Mouse (Mus musculus) embryonic facial prominence, embryonic 10.5 days (tissue): ENCODE measurements around the gene Pklr. TPM values are rescaled to one million over a fixed set of nuclear protein-coding genes. Genes with fewer than 3 reads are reported as not detected.

ENCODE experiments used
- DNase-seq: peaks from one replicate; pipeline ENCODE4 v3.0.0-alpha.2; 2017; ENCODE audit warnings: low spot score
- H3K27ac ChIP-seq: fragments of 300-500 bp; sonication (generic); replicated peaks from 2 replicates; pipeline ENCODE4 v1.5.1; 2016; ENCODE audit warnings: mild to moderate bottlenecking
- H3K27me3 ChIP-seq: fragments of 300-500 bp; sonication (generic); replicated peaks from 2 replicates; pipeline ENCODE4 v1.6.1; 2016; ENCODE audit warnings: low read depth, mild to moderate bottlenecking; ENCODE audit not compliant: poor library complexity, severe bottlenecking
- H3K36me3 ChIP-seq: fragments of 300-500 bp; sonication (generic); replicated peaks from 2 replicates; pipeline ENCODE4 v1.6.1; 2016; ENCODE audit warnings: mild to moderate bottlenecking, moderate library complexity
- H3K4me1 ChIP-seq: fragments of 300-500 bp; sonication (generic); 2 replicates; pipeline ENCODE4 v1.6.1; 2016
- H3K4me3 ChIP-seq: fragments of 300-500 bp; sonication (generic); 2 replicates; pipeline ENCODE4 v1.5.1; 2016; ENCODE audit warnings: mild to moderate bottlenecking, moderate library complexity
- H3K9me3 ChIP-seq: fragments of 300-500 bp; sonication (generic); 2 replicates; pipeline ENCODE4 v1.6.1; 2016; ENCODE audit warnings: mild to moderate bottlenecking
- WGBS: fragments of 180-500 bp; shearing (Covaris S2); methylation state at CpG from one replicate; pipeline ENCODE4 v1.1.7; 2016; 5-methylcytosine and 5-hydroxymethylcytosine counted together
- polyA plus RNA-seq: library from polyadenylated mRNA; unstranded; fragments of >200 nt; fragmentation: Nextera tagmentation; extraction: Ambion mirVana; gene quantifications from 2 replicates; pipeline ENCODE4 v1.2.1, GENCODE M21; 2016

Pklr gene
- polyA plus RNA-seq, 1 experiment from 2014 or later = 2.8 TPM

GRCm38 (mm10) chr3:89101812-89102494 lies 34.0 kb upstream of the Pklr start, which contains the start of gene Fdps:
Gene Fdps (minus strand): TSS chr3:89101959.
- peaks cover 43% of the 10 kb centered on the region for H3K4me1 ChIP-seq
- DNase-seq = peak; percentile 96
- peak within 1 kb of the TSS; percentile 88 for H3K27ac ChIP-seq
- under 1% methylated on average over 26 of the region's 26 CpGs for WGBS
- H3K4me3 ChIP-seq = peak within 1 kb of the TSS; percentile 83
- H3K27me3 ChIP-seq = no peaks in the 10 kb centered on the region
- no peaks in the 10 kb centered on the region for H3K9me3 ChIP-seq
- peaks cover 35% of the 10 kb centered on the region for H3K36me3 ChIP-seq

GRCm38 (mm10) chr3:89102495-89103290 lies 33.2 kb upstream of the Pklr start:
- Histone ChIP-seq H3K36me3 (peaks cover 28% of the 10 kb centered on the region), H3K4me3 (peak overlapping the region; percentile 83), H3K27me3 (no peaks in the 10 kb centered on the region), H3K27ac (peak overlapping the region; percentile 88), H3K4me1 (peaks cover 43% of the 10 kb centered on the region), H3K9me3 (no peaks in the 10 kb centered on the region)
- no peak for DNase-seq
- WGBS = 65% methylated on average over 12 of the region's 12 CpGs

GRCm38 (mm10) chr3:89103291-89103595 lies 32.7 kb upstream of the Pklr start:
- no peak for DNase-seq
- 0 out of 2 replicates have a peak overlapping the region, but pooled peaks have one; percentile 88 for H3K27ac ChIP-seq
- H3K36me3 ChIP-seq = peaks cover 22% of the 10 kb centered on the region
- 81% methylated on average over 4 of the region's 4 CpGs for WGBS
- peaks cover 38% of the 10 kb centered on the region for H3K4me1 ChIP-seq
- no peaks in the 10 kb centered on the region for H3K9me3 ChIP-seq
- H3K4me3 ChIP-seq = no peak overlapping the region
- H3K27me3 ChIP-seq = no peaks in the 10 kb centered on the region

- Histone ChIP-seq H3K9me3 (no peaks in the 10 kb centered on the region), H3K4me1 (peaks cover 12% of the 10 kb centered on the region), H3K4me3 (no peak overlapping the region), H3K27ac (no peak overlapping the region), H3K36me3 (no peaks in the 10 kb centered on the region), H3K27me3 (no peaks in the 10 kb centered on the region)
- DNase-seq = no peak
These were observed 29.1 kb upstream of the Pklr start for GRCm38 (mm10) chr3:89106881-89107280.

- Histone ChIP-seq H3K4me3 (no peak overlapping the region), H3K27me3 (no peaks in the 10 kb centered on the region), H3K9me3 (no peaks in the 10 kb centered on the region), H3K27ac (no peak overlapping the region), H3K4me1 (peaks cover 8% of the 10 kb centered on the region), H3K36me3 (no peaks in the 10 kb centered on the region)
- WGBS = 68% methylated on average over 3 of the region's 3 CpGs
- DNase-seq = no peak
These were observed 28.4 kb upstream of the Pklr start for GRCm38 (mm10) chr3:89107545-89107944.

- Histone ChIP-seq H3K4me3 (no peak overlapping the region), H3K9me3 (no peaks in the 10 kb centered on the region), H3K4me1 (peaks cover 2% of the 10 kb centered on the region; the same call in 1 of the 2 replicates), H3K27me3 (no peaks in the 10 kb centered on the region), H3K36me3 (no peaks in the 10 kb centered on the region), H3K27ac (no peak overlapping the region)
- no peak for DNase-seq
- WGBS = 71% methylated on average over 1 of the region's 1 CpGs
These were observed 27.8 kb upstream of the Pklr start for GRCm38 (mm10) chr3:89108146-89108545.

- no peak overlapping the region for H3K27ac ChIP-seq
- no peaks in the 10 kb centered on the region for H3K9me3 ChIP-seq
- H3K27me3 ChIP-seq = no peaks in the 10 kb centered on the region
- DNase-seq = no peak
- no peaks in the 10 kb centered on the region for H3K36me3 ChIP-seq
- WGBS = 87% methylated on average over 4 of the region's 4 CpGs
- H3K4me1 ChIP-seq = no peaks in the 10 kb centered on the region
- no peak overlapping the region for H3K4me3 ChIP-seq
These were observed 22.9 kb upstream of the Pklr start for GRCm38 (mm10) chr3:89113058-89113457.

- DNase-seq = no peak
- H3K9me3 ChIP-seq = no peaks in the 10 kb centered on the region
- H3K4me1 ChIP-seq = no peaks in the 10 kb centered on the region
- H3K27ac ChIP-seq = no peak overlapping the region
- no peaks in the 10 kb centered on the region for H3K36me3 ChIP-seq
- H3K4me3 ChIP-seq = no peak overlapping the region
- no peaks in the 10 kb centered on the region for H3K27me3 ChIP-seq
- 7% methylated on average over 2 of the region's 2 CpGs for WGBS
These were observed 20.4 kb upstream of the Pklr start for GRCm38 (mm10) chr3:89115522-89115921.

GRCm38 (mm10) chr3:89123313-89123712 lies 12.6 kb upstream of the Pklr start:
- H3K9me3 ChIP-seq = no peaks in the 10 kb centered on the region
- DNase-seq = no peak
- H3K36me3 ChIP-seq = no peaks in the 10 kb centered on the region
- H3K27me3 ChIP-seq = no peaks in the 10 kb centered on the region
- H3K4me3 ChIP-seq = no peak overlapping the region
- H3K27ac ChIP-seq = no peak overlapping the region
- 85% methylated on average over 2 of the region's 2 CpGs for WGBS
- no peaks in the 10 kb centered on the region for H3K4me1 ChIP-seq

- H3K4me1 ChIP-seq = peaks cover 6% of the 10 kb centered on the region
- no peak for DNase-seq
- H3K27me3 ChIP-seq = no peaks in the 10 kb centered on the region
- H3K36me3 ChIP-seq = no peaks in the 10 kb centered on the region
- no peaks in the 10 kb centered on the region for H3K9me3 ChIP-seq
- 88% methylated on average over 3 of the region's 3 CpGs for WGBS
- H3K27ac ChIP-seq = no peak overlapping the region
- no peak overlapping the region for H3K4me3 ChIP-seq
These were observed 11.7 kb upstream of the Pklr start for GRCm38 (mm10) chr3:89124241-89124640.

GRCm38 (mm10) chr3:89125981-89126380 lies 10.0 kb upstream of the Pklr start:
- DNase-seq = no peak
- Histone ChIP-seq H3K36me3 (no peaks in the 10 kb centered on the region), H3K4me1 (peaks cover 6% of the 10 kb centered on the region), H3K27me3 (no peaks in the 10 kb centered on the region), H3K9me3 (no peaks in the 10 kb centered on the region), H3K4me3 (no peak overlapping the region), H3K27ac (no peak overlapping the region)
- WGBS = 84% methylated on average over 3 of the region's 3 CpGs

GRCm38 (mm10) chr3:89129908-89130307 lies 6.0 kb upstream of the Pklr start:
- Histone ChIP-seq H3K27ac (no peak overlapping the region), H3K36me3 (no peaks in the 10 kb centered on the region), H3K4me1 (peaks cover 17% of the 10 kb centered on the region), H3K27me3 (peaks cover 33% of the 10 kb centered on the region), H3K9me3 (no peaks in the 10 kb centered on the region), H3K4me3 (no peak overlapping the region)
- 97% methylated on average over 3 of the region's 3 CpGs for WGBS
- no peak for DNase-seq

GRCm38 (mm10) chr3:89131816-89132215 lies 4.1 kb upstream of the Pklr start:
- WGBS = 55% methylated on average over 4 of the region's 4 CpGs
- H3K9me3 ChIP-seq = no peaks in the 10 kb centered on the region
- peaks cover 41% of the 10 kb centered on the region for H3K27me3 ChIP-seq
- H3K27ac ChIP-seq = no peak overlapping the region
- DNase-seq = no peak
- peaks cover 17% of the 10 kb centered on the region for H3K4me1 ChIP-seq
- peak overlapping the region; percentile 52 for H3K4me3 ChIP-seq
- H3K36me3 ChIP-seq = no peaks in the 10 kb centered on the region
